Mouse (Mus musculus): ENCODE measurements around the gene Cxadr.
A peak's percentile ranks its signal among the peaks of the same experiment; 100 is the strongest.
"Not testable (repeated sequence)": the region's sequence is repeated elsewhere in the genome, so short reads cannot be mapped to it uniquely, and the experiment has no call there.

Cxadr gene

DNA sequence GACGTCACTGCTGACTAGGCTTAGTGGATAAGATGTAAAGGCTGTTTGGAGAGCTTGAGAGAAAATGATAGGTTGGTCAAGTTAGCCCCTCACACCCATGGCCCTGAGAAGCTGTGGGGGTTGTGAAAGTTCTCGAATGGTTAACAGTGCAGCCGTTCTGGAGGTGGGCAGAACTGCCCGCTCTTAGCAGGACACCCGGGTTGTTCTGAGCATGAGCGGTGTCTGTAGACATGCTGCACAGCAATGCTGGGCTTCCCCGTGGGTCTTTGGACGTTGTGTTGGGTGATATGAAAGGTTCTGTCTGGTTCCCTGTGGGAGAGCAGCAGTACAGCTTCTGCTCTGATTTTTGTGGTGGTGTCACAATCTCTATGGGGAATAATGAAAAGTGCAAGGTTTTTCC, 5.3 kb downstream of the Cxadr start:
- ATAC-seq (ENCODE audit: low TSS enrichment) = no peak

DNA sequence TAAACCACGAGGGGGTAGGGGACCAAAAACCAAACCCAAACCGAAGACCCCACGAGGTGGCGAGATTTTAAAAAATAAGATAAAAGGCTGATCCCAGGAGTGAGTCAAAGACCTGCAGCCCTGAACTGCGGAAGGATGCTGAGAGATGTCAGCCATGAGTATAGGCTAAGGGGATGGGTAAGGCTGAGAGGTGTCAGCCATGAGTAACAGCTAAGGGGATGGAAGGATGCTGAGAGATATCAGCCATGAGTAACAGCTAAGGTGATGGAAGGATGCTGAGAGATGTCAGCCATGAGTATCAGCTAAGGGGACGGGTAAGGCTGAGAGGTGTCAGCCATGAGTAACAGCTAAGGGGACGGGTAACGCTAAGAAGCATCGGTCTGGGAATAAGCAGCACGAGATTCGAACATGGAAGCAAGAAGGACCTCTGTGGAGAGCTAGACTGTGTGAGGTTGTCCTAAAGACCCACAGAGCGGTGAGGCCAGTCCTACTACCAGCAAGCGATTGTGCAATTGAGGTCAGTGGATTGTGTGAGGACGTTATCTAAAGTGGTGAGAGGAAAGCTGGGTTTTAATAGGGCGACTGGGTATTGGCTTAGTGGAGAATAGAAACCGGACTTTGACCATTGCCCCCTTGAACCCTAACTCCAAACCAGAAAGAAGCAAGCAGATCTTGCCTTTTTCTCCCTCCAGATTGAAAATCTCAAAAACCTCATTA, 6.3 kb downstream of the Cxadr start:
- no peak for ATAC-seq (ENCODE audit: low TSS enrichment)

DNA sequence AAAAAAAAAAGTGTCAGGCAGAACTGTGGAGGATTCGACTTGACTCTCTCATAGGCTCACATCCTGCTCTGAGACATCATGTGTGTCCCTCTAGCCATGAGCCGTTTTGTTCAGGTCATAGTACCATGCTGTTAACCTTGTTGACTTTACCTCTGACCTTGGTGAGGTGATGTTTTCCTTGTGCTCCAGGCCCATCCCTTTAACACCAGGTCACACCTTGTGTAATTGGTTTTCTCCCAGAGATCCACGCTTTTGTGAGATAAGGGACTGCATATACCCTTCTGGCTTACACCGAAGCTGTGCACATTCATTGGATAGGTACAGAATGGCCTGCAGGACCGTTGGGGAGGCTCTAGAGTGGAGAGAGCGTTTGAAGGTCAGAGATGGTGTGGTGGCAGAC, 8.0 kb downstream of the Cxadr start:
- no peak for ATAC-seq (ENCODE audit: low TSS enrichment)

DNA sequence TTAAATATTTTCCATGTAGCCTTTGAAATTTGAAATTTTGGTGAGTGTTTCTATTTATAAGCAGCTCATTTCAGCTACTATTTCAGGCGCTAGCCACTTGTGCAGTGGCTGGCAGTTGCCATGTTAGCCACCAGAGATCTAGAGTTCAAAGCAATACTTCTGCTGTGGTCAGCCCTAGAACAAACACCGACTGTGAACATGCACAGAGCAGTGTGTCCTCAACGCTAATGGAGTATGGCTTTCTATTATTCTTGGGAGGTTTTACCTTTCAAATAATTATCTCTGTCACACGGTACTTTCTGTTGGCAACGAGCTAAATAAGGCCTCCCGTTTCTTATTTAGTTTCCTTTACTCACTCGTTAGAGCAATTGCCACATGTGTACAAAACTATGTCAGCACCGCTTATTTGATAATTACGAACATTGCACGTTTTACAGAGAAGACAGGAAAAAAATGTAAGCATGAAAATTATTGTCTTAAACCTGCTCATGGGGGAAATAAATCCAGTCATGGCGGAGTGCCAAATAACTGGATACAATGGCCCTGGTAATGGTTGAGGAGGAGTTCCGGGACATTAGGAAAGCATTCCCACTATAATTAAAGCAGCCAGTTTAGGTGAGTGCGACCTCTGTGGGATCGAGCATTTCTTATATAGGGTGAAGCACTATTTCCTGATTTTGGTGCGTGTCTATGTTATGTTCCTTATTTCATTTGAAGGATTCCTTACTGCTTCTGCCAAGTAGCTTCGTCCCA, 12.0 kb downstream of the Cxadr start:
- ATAC-seq (ENCODE audit: low TSS enrichment) = no peak

DNA sequence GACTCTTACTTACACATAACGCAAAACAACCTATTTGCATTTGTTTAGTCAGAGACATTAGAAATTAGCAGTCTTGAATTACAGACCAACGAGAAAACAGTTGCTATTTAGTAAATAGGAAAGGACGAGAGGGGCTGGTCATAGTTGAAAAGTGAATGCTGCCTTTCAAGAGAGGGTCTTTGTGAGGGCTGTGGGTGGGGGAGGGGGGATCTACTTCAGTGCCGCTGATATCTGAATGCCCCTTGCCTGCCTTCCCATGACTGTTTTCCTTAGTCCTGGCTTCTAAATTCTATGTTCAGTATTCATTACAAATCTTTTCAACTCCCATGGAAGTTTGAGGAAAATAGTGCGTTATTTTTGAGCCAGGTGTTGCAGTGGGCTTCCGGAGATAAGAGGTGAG, 12.7 kb downstream of the Cxadr start:
- no peak for ATAC-seq (ENCODE audit: low TSS enrichment)

DNA sequence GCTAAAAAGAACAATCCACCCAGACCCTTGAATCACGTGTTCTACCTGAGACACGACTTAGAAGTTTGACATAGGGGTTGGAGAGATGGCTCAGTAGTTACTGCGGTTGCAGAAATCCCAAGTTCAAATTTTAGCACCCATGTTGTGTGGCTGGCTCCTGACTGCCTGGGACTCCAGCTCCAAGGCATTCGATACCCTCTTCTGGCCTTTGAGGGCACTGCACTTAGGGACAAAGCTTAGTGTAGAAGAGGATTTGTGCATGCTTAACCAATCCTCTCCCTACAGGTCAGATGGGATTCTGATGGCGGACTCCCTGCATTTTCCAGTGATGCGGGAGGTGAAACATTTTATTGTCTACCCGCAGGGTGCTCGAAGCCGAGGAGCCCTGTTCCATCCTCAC, 15.6 kb downstream of the Cxadr start:
- peak; percentile 48 for ATAC-seq (ENCODE audit: low TSS enrichment)

DNA sequence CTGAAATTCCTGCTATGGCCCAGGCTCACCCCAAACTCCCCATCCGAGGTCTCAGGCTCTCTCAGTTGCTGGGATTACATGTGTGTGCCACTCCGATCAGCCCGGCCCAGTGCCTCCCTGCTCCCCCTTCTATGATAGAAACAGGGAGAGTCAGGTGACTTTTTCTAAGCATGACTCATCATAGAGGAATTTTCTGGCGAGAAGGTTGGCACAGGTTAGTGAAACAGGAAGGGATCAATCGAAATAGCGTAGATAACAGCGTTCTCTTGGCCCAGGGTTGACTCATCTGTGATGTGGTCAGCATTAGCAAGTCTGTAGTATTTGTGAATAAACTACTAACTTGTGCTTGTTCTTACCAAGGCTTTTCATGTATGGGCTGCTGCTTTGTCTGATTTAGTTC, 16.7 kb downstream of the Cxadr start:
- no peak for ATAC-seq (ENCODE audit: low TSS enrichment)

DNA sequence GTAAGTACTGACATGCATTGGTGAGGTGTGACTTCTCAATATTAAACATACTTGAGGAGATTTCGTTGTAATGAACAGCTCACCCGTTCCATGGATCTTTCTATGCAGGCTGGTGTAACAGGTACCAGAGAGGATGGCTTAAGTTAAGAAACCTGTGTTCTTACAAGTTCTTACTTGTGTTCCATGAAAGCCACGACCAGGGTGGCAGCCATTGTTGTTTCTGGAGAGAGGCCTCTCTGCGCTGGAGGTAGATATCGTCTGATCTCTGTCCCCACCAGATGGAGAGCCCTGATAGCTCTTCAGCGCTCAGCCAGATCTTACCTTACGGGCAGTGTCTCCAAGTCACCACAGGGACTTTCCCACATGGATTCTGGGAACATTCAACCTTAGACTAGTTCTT, 18.4 kb downstream of the Cxadr start:
- ATAC-seq (ENCODE audit: low TSS enrichment) = no peak

DNA sequence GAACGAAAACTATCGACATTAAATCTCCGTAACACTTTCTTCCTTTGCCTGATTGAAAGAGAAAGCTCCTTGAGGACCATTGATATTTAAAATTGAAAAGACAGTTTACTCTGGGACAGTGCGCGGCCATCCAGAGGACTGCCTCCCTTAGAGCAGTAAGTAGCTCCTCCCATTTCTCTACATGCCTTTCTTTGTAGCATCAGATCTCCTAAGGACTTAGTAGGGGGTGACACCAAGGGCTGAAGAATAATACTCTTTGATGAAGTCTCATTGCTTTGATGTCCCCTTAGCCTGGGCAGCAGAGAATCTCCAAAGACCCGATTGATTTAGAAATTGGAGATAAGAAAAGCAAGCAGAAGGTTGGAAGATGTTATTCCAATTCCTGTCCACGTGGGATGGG, 20.3 kb downstream of the Cxadr start:
- ATAC-seq (ENCODE audit: low TSS enrichment) = peak; percentile 43

DNA sequence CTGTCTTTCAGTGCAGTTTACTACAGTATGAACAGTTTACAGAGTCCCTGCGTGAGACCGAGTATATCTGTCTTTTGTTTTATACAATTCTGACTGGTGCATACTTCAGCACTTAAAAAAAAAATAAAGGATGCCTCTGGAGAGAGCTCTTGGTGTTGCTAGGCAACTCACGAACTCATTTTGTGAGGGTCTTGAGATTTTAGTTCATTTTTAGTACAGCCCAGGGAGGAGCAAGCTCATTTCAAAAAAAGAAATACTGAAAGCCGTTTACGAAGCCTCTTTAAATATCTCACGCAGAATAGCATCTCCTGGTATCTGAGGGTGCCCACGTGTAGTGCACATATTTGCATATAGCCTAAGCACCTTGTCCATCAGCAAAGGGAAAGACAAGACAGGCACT, 20.9 kb downstream of the Cxadr start:
- ATAC-seq (ENCODE audit: low TSS enrichment) = peak; percentile 61

DNA sequence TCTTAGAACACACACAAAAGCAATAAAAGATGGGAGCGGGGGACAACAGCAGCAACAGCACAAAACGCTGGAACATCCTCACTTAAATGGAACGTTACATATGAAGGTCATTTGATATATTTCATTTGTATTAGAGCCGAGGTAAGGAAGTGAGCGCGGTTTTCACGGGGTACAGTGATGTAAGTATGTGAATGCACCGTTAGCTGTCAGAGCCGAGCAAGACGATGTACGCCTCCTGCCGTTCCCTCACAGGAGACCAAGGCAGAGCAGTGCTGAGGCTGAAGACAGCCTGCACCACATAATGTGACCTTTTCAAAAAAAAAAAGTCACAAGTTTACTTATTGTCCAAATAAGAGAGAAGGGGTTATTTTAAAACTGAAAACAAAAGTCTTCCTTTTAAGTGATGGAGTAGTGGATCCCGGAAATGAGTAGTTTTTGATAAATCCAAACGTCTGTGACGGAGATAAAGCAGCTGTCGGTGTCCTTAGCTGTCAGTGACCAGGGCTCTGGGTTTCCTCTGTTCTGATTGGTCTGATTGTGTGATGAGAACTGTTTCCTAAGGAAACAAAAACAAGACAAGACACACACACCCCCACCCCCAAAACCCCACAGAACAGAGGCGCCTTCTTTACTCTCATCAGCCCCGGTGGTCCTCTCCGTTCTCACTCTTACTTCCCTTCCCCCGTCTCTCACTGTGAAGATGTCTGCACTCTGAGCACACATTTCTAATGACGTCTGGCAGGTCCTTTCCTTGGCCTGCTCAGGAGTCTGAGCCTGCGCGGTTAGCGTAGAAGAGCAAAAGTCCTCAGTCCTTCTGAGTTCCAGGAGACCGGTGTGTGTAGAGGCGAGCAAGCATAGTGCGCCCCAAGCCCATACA, 24.9 kb downstream of the Cxadr start:
- ATAC-seq (ENCODE audit: low TSS enrichment) = no peak; the same call in 1 of the 2 replicates

DNA sequence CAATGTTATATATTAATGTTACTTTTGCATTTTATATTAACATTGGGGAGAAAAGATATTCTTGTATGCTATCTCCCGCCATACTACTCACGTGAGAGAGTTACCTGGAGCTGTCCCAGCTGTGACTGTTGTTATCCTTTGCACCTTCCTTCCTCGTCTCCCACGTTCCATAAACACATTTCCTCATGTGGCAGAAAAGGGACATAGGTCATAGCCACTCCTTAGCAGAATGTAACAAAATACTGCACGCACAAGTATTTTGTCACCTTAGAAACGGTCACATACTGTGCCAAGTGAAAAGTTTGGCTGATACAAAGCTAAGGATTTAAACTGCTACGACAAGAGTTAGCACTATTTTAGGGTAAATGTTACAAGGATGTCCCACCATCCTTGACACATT, 26.3 kb downstream of the Cxadr start:
- no peak for ATAC-seq (ENCODE audit: low TSS enrichment)

DNA sequence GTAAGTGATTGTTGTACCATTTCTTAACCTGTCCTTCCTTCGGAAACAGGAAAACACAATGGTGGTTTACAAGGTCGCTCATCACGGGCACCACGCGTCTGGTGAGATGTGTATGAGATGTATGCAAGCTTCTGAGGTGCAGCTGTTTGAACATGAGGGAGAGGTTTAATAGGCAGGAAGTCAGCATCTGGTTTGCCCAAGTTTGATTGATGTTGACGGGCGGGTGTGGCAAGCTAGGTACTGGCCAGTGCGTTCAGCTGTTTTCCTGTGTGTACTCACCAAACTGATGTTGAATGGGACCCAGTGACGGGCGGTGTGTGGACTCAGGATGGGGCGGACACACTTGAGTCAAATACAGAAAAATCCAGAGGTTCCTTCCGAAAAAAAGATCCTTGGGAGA, 26.7 kb downstream of the Cxadr start:
- ATAC-seq (ENCODE audit: low TSS enrichment) = no peak

DNA sequence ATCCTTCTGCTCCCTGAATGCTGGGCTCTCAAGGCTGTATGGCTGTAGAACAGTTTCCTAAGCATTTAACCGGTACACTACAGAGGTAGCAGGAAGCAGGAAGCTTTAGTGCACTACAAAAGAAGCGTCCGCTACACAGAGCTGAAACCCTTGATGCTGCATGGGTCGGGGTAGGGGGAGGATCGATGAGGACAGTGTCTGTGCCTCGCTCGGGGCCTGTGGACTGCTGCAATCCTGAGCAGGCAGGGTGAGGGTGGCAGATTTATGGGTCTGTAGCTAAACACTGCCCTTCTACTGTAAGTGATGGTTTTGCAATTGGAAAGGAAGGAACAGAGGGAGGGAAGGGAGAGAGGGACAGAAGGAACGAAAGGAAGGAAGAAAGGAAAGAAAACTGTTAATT, 35.9 kb downstream of the Cxadr start:
- ATAC-seq (ENCODE audit: low TSS enrichment) = peak; percentile 35; the same call in 1 of the 2 replicates

DNA sequence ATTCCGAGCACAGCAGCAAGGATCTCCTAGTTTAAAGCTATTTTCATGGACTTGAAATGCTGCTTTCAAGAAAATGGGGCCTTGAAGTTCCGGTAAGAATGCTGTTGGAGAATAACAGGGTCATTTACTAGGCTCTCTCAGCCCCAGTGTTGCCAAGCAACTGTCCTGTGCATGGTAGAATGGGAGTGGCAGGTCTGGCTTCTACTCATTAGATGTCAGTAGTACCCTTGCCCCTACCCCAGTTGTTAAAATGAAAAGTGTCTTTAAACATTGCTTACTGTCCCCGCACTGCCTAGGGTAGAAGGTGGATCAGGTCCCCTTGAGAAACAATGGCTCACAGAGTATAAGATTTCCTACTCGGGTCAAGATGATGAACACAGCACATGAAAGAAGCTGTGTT, 40.1 kb downstream of the Cxadr start:
- no peak for ATAC-seq (ENCODE audit: low TSS enrichment)

DNA sequence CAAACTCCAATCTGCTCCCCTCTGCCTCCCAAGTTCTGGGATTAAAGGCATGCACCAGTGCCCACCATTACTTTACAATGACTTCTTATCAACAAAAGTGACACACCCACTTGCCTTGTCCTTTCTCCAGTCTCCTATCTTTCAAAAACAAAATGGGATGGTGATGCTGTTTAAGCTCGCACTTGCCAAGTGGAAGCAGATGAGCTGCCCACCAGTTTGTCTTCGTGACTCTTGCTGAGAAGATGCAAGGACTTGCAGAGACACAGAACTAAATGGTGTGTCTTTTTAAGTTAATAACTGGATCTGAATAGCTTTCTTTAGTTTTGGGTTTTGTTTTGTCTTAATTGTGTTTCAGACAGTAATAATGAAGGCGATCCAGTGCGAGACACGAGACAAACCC, 41.5 kb downstream of the Cxadr start:
- ATAC-seq (ENCODE audit: low TSS enrichment) = peak; percentile 83

DNA sequence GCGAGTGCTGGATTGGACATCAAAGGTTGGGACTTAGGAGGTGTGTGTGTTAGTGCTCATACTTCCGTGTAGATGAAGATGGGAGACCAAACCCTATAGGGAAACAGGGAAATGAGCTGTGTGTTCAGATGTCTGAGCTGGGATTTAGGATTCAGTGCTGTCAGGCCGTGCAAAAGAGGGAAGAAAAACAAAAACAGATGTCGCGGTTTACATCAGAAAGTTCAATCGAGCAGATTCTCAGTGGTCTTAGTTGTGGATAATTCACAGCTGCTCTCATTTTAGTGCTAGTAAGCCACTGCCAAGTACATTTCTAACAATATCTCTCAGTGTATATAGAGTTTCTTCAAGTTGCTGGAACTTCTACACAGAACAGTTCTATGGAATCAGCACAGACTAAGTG, 42.5 kb downstream of the Cxadr start:
- ATAC-seq (ENCODE audit: low TSS enrichment) = peak; percentile 76

DNA sequence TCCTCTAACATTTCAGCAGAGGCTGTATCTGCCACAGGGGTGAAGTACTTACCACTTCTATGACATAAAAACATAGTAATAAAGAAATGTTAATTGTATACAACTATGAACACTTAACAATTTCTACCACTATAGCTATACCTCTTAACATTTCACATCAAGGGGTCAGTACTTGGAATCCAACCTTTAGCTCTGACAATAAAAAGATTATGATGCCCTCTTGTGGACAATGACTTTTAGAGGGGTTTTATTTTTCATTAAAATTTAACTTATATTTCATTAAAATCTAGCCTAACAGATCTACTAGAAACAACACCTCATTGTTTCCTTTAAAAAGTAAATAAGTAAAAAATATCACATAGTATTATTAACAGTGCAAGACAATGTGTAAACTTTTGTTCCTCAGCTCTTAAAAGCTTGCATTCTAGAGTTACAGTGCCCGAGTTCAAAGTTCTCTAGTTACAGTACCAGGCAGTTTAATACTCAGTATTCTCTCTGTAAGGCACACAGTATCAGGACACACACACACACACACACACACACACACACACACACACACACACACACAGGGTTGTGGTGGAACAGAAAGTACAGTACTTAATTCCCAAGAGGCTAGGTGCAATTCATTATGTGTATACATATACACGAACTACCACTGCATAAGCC, 45.5 kb downstream of the Cxadr start:
- ATAC-seq (ENCODE audit: low TSS enrichment) = no peak

DNA sequence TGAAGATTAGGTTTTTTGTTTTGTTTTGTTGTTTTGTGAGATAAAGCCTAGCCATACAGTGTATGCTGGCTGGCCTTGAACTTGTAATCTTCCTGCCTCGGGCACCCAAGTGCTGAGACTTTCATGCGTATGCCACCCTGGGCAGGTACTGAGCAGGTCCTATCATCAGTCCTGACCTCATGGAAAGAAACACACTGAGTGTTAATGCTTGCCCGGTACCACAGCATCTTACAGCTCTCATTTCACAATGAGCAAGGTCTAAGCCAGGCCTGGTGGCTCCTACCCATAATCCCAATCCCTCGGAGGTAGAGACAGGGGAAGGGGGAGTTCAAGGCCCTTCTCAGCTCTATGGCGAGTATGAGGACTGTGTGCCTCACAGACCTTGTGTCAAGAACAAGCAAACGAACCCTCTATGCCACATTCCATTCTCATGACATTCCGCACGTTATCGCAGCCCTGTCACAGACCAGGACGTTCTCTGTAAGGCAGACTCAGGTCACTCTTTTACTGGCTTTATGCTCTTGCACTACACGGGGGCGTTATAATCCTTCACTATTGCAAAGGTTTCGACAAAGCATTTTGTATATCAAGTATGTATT, 46.1 kb downstream of the Cxadr start:
- ATAC-seq (ENCODE audit: low TSS enrichment) = no peak

DNA sequence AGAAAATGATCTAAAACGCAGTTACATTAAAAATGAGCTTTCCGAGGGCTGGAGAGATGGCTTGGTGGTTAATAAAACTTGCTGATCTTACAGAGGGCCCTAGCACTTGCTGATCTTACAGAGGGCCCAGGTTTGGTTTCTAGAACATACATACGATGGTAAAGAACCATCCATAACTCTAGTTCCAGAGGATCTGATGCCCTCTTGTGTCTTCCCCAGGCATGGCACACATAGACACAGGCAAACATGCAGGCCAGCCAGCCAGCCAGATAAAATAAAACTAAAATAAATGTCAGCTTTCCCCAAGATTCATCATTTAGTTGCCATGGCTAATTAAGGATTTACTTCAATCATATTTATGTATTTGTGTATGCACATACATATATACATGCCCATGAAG, 56.5 kb downstream of the Cxadr start:
- ATAC-seq (ENCODE audit: low TSS enrichment) = peak; percentile 62; the same call in 1 of the 2 replicates

DNA sequence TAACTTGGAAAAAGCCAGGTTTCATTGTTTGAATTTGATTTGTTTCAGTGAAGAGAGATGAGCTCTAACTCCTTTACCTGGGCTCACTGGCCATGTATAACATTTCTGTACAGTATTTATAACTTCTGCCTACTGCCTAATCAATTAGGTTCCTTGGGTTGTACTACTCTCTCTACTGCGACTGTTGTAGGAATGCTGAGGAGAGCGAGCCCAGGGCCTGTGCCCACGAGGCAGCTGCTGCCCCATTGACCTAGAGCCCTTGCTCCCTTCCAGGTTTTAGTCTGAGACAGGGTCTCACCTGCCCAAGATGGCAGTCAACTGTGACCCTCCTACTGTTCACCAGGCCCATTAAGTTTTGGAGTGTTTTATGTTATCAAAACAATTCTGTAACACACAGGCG, 60.2 kb downstream of the Cxadr start:
- ATAC-seq (ENCODE audit: low TSS enrichment) = no peak

DNA sequence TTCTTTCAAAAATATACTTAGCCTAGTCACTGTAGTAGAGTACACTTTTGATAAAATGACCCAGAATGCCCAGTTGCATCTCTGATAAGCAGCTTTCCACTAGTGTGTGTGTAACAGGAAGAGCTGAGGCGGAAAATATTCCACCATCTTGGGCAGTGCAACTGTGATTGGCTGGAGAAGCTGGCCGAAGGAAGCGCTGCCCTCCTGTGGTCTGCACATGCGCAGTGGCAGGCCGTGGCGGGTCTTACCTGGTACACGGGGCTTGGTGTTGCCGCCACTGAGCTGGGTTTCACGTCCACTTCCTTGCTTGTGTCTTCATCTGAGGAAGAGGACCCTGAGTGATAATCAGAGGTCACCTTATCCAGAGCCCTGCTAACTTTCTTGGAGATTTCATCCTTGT, 63.3 kb downstream of the Cxadr start:
- not testable (repeated sequence) for ATAC-seq (ENCODE audit: low TSS enrichment)
